Mouse (Mus musculus): ENCODE results near the gene Hist2h2ab. TPM values are rescaled to one million over a fixed set of nuclear protein-coding genes. Genes with fewer than 3 reads are reported as not detected.
A peak's percentile ranks its signal among the peaks of the same experiment; 100 is the strongest.

Hist2h2ab gene
- polyA plus RNA-seq, 1 experiment from 2014 or later = 1.3 TPM

GRCm38 (mm10) chr3:96222774-96223173 is 3.1 kb downstream of the Hist2h2ab start:
- Histone ChIP-seq H3K4me3 (ENCODE audit: control insufficient read depth in 1 of 2, insufficient read depth in 1 of 2, low read depth in 1 of 2, low read length in 2 of 2) (no peak overlapping the region), H3K9me3 (ENCODE audit: control insufficient read depth, low read length) (no peaks in the 10 kb centered on the region), H3K27ac (replicated peaks in 1 of 2; ENCODE audit: control insufficient read depth in 1 of 2, insufficient read depth in 1 of 2, low read depth in 2 of 2, low read length in 2 of 2) (no peak overlapping the region), H3K4me1 (ENCODE audit: control insufficient read depth in 2 of 2, insufficient read depth in 2 of 2, low read length in 2 of 2) (peaks cover 9 to 30% of the 10 kb centered on the region in 2 experiments), H3K4me2 (ENCODE audit: low read length) (peak overlapping the region; percentile 76), H3K36me3 (ENCODE audit: control insufficient read depth, insufficient read depth, low read length) (no peaks in the 10 kb centered on the region), H3K27me3 (ENCODE audit: control insufficient read depth, insufficient read depth, low read length) (no peaks in the 10 kb centered on the region), H3K9ac (ENCODE audit: low read length) (no peak overlapping the region)
- no peak for ATAC-seq (ENCODE audit: insufficient number of reproducible peaks, insufficient read depth, low FRiP score, low read depth)
- 92% methylated on average over 4 of the region's 4 CpGs for WGBS

GRCm38 (mm10) chr3:96225421-96225820 is 5.8 kb downstream of the Hist2h2ab start:
- Histone ChIP-seq H3K9me3 (ENCODE audit: control insufficient read depth, low read length) (no peaks in the 10 kb centered on the region), H3K9ac (ENCODE audit: low read length) (peak overlapping the region; percentile 41; the same call in 1 of the 2 replicates), H3K36me3 (ENCODE audit: control insufficient read depth, insufficient read depth, low read length) (no peaks in the 10 kb centered on the region), H3K4me3 (ENCODE audit: control insufficient read depth in 1 of 2, insufficient read depth in 1 of 2, low read depth in 1 of 2, low read length in 2 of 2) (no peak overlapping the region), H3K27me3 (ENCODE audit: control insufficient read depth, insufficient read depth, low read length) (no peaks in the 10 kb centered on the region), H3K4me2 (ENCODE audit: low read length) (no peak overlapping the region), H3K27ac (replicated peaks in 1 of 2; ENCODE audit: control insufficient read depth in 1 of 2, insufficient read depth in 1 of 2, low read depth in 2 of 2, low read length in 2 of 2) (no peak overlapping the region), H3K4me1 (ENCODE audit: control insufficient read depth in 2 of 2, insufficient read depth in 2 of 2, low read length in 2 of 2) (peaks cover 9 to 24% of the 10 kb centered on the region in 2 experiments)
- ATAC-seq (ENCODE audit: insufficient number of reproducible peaks, insufficient read depth, low FRiP score, low read depth) = no peak
- 24% methylated on average over 2 of the region's 2 CpGs for WGBS

DNA sequence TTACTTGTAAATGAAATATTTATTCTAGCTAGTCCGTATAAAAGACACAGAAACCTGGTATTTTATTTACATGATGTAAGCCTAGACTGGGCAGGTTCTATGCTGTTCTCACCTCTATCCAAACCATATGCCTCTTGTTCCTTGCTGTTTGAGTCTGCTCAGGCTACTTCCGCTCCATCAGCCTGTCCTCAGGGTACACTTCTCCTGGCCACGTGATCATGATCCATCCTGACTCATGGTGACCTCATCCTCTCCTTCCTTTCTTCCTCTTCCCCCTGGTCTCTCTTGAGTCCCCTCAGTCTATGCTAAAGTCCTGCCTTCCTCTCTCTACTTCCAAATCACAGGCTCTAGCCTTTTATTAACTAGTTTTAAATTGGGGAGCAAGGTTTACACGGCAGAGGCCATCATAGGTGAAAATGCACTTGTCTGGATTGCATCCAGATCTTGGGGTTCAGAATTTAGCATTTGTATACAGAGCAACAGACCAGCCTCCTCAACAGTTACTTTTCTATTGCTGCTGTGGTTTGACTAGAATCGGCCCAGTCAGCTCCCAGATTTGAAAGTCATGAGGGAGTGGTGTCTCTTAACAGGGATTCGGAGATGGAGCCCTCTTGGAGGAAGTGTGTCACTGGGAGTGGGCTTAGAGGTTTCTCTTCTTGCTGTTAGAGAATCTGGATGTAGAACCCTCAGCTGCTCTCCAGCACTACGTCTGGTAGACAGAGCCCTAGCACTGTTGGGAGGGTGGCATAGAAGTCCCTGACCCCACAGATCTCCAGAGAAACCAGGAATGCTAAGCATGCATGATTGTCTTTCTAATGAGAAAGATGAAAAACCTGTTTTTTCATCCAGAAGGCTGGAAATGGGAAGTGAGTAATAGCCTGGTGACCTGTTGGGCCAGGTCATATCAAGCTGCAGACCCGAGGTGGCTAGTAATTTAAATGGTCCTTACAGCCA is 7.3 kb downstream of the Hist2h2ab start:
- Histone ChIP-seq H3K4me3 (ENCODE audit: control insufficient read depth in 1 of 2, insufficient read depth in 1 of 2, low read depth in 1 of 2, low read length in 2 of 2) (no peak overlapping the region), H3K9ac (ENCODE audit: low read length) (no peak overlapping the region), H3K4me1 (ENCODE audit: control insufficient read depth in 2 of 2, insufficient read depth in 2 of 2, low read length in 2 of 2) (peaks cover 4 to 17% of the 10 kb centered on the region in 2 experiments), H3K27ac (replicated peaks in 1 of 2; ENCODE audit: control insufficient read depth in 1 of 2, insufficient read depth in 1 of 2, low read depth in 2 of 2, low read length in 2 of 2) (no peak overlapping the region), H3K36me3 (ENCODE audit: control insufficient read depth, insufficient read depth, low read length) (no peaks in the 10 kb centered on the region), H3K9me3 (ENCODE audit: control insufficient read depth, low read length) (no peaks in the 10 kb centered on the region), H3K4me2 (ENCODE audit: low read length) (no peak overlapping the region), H3K27me3 (ENCODE audit: control insufficient read depth, insufficient read depth, low read length) (no peaks in the 10 kb centered on the region)
- ATAC-seq (ENCODE audit: insufficient number of reproducible peaks, insufficient read depth, low FRiP score, low read depth) = no peak
- 65% methylated on average over 8 of the region's 8 CpGs for WGBS

- Histone ChIP-seq H3K9me3 (ENCODE audit: control insufficient read depth, low read length) (no peaks in the 10 kb centered on the region), H3K9ac (ENCODE audit: low read length) (no peak overlapping the region), H3K4me3 (ENCODE audit: control insufficient read depth in 1 of 2, insufficient read depth in 1 of 2, low read depth in 1 of 2, low read length in 2 of 2) (no peak overlapping the region), H3K4me1 (ENCODE audit: control insufficient read depth in 2 of 2, insufficient read depth in 2 of 2, low read length in 2 of 2) (0 out of 4 replicates have a peak, but pooled peaks cover 0 to 2% of the 10 kb centered on the region in 2 experiments), H3K27ac (replicated peaks in 1 of 2; ENCODE audit: control insufficient read depth in 1 of 2, insufficient read depth in 1 of 2, low read depth in 2 of 2, low read length in 2 of 2) (no peak overlapping the region), H3K4me2 (ENCODE audit: low read length) (no peak overlapping the region), H3K36me3 (ENCODE audit: control insufficient read depth, insufficient read depth, low read length) (no peaks in the 10 kb centered on the region), H3K27me3 (ENCODE audit: control insufficient read depth, insufficient read depth, low read length) (no peaks in the 10 kb centered on the region)
- WGBS = 52% methylated on average over 2 of the region's 2 CpGs
- no peak for ATAC-seq (ENCODE audit: insufficient number of reproducible peaks, insufficient read depth, low FRiP score, low read depth)
Measured at GRCm38 (mm10) chr3:96228828-96229227, 9.2 kb downstream of the Hist2h2ab start.

- no peaks in the 10 kb centered on the region for H3K27me3 ChIP-seq (ENCODE audit: control insufficient read depth, insufficient read depth, low read length)
- H3K4me3 ChIP-seq (ENCODE audit: control insufficient read depth in 1 of 2, insufficient read depth in 1 of 2, low read depth in 1 of 2, low read length in 2 of 2) = no peak overlapping the region
- no peak for ATAC-seq (ENCODE audit: insufficient number of reproducible peaks, insufficient read depth, low FRiP score, low read depth)
- no peak overlapping the region for H3K9ac ChIP-seq (ENCODE audit: low read length)
- H3K4me2 ChIP-seq (ENCODE audit: low read length) = no peak overlapping the region
- 61% methylated on average over 2 of the region's 2 CpGs for WGBS
- no peaks in the 10 kb centered on the region for H3K36me3 ChIP-seq (ENCODE audit: control insufficient read depth, insufficient read depth, low read length)
- no peak overlapping the region for H3K27ac ChIP-seq (replicated peaks in 1 of 2; ENCODE audit: control insufficient read depth in 1 of 2, insufficient read depth in 1 of 2, low read depth in 2 of 2, low read length in 2 of 2)
- 0 out of 4 replicates have a peak, but pooled peaks cover 0 to 2% of the 10 kb centered on the region in 2 experiments for H3K4me1 ChIP-seq (ENCODE audit: control insufficient read depth in 2 of 2, insufficient read depth in 2 of 2, low read length in 2 of 2)
- no peaks in the 10 kb centered on the region for H3K9me3 ChIP-seq (ENCODE audit: control insufficient read depth, low read length)
Measured at GRCm38 (mm10) chr3:96230404-96230803, 10.7 kb downstream of the Hist2h2ab start.

DNA sequence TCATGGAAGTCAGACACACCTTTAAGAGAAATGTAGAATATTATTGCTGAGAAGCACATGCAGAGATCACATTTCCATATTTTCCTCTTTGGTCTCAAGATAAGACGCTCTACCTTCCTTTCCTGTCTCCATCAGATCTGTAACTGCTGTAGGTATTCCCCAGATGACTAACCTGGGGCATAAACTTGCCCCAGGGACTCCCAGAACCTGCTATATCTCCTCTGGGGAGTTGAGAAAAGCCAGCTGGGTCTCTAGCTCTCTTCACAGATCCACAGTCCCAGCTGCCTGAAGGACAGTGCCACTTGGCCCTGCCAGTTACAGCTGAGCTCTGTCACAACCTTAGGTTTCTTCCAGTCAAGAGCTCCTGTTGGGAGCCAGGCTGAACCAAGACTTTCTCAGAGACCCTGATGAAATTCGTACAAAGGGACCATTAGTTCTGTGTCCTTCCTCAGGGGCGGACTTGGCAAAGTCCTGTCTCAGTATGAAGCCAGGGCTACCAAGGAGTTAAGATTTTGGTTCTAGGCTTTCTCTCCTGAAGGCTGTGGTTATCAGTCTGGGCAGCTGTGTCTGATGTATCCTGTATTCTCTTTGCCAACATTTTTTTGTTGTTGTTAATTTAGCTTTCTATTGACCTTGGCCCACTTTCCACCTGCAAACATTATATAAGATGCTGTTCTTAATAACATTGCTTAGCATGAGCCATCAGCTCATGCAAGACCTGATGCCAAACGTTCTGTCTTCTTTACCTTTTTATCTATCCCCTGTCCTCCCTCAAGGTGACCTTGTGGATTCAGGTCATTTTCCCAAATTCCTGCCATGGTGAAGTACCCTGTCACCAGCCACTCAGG is 11.5 kb downstream of the Hist2h2ab start:
- Histone ChIP-seq H3K36me3 (ENCODE audit: control insufficient read depth, insufficient read depth, low read length) (no peaks in the 10 kb centered on the region), H3K4me3 (ENCODE audit: control insufficient read depth in 1 of 2, insufficient read depth in 1 of 2, low read depth in 1 of 2, low read length in 2 of 2) (no peak overlapping the region), H3K4me2 (ENCODE audit: low read length) (no peak overlapping the region), H3K27me3 (ENCODE audit: control insufficient read depth, insufficient read depth, low read length) (no peaks in the 10 kb centered on the region), H3K4me1 (ENCODE audit: control insufficient read depth in 2 of 2, insufficient read depth in 2 of 2, low read length in 2 of 2) (no peaks in the 10 kb centered on the region), H3K27ac (replicated peaks in 1 of 2; ENCODE audit: control insufficient read depth in 1 of 2, insufficient read depth in 1 of 2, low read depth in 2 of 2, low read length in 2 of 2) (no peak overlapping the region), H3K9ac (ENCODE audit: low read length) (no peak overlapping the region), H3K9me3 (ENCODE audit: control insufficient read depth, low read length) (no peaks in the 10 kb centered on the region)
- WGBS = 66% methylated on average over 4 of the region's 4 CpGs
- ATAC-seq (ENCODE audit: insufficient number of reproducible peaks, insufficient read depth, low FRiP score, low read depth) = no peak

DNA sequence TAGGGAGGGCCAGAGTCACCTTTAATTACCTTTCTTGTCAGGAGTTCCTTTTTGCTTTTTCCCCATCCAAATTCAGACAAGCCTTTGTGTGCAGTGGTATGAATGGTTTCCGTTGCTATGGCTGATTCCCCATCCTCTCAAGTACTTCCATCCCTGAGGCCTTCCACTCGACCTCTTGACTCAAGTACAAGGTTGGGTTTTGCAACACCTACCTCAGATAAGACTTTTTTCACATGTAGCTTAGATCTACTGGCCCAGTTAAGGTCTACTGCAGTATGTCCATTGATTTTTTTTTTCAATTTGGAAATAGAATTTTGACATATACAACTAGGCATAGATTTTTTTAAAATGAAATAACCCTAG is 12.1 kb downstream of the Hist2h2ab start:
- no peaks in the 10 kb centered on the region for H3K9me3 ChIP-seq (ENCODE audit: control insufficient read depth, low read length)
- no peak overlapping the region for H3K27ac ChIP-seq (replicated peaks in 1 of 2; ENCODE audit: control insufficient read depth in 1 of 2, insufficient read depth in 1 of 2, low read depth in 2 of 2, low read length in 2 of 2)
- no peaks in the 10 kb centered on the region for H3K36me3 ChIP-seq (ENCODE audit: control insufficient read depth, insufficient read depth, low read length)
- ATAC-seq (ENCODE audit: insufficient number of reproducible peaks, insufficient read depth, low FRiP score, low read depth) = no peak
- H3K27me3 ChIP-seq (ENCODE audit: control insufficient read depth, insufficient read depth, low read length) = no peaks in the 10 kb centered on the region
- no peak overlapping the region for H3K9ac ChIP-seq (ENCODE audit: low read length)
- no peak overlapping the region for H3K4me3 ChIP-seq (ENCODE audit: control insufficient read depth in 1 of 2, insufficient read depth in 1 of 2, low read depth in 1 of 2, low read length in 2 of 2)
- H3K4me2 ChIP-seq (ENCODE audit: low read length) = no peak overlapping the region
- peaks cover 0 to under 1% of the 10 kb centered on the region in 2 experiments; a peak in 2 of 4 replicates for H3K4me1 ChIP-seq (ENCODE audit: control insufficient read depth in 2 of 2, insufficient read depth in 2 of 2, low read length in 2 of 2)
- 33% methylated on average over 2 of the region's 2 CpGs for WGBS
